In genomic region chr3:58122456-58123359, GRCm38 (mm10) we compare ENCODE assay signal across 8 mouse cellular contexts.
A peak's percentile ranks its signal among the peaks of the same experiment; 100 is the strongest.
DNase-seq lines count a peak whose midpoint lies in the region; ATAC-seq and TF ChIP-seq lines count a peak whose summit lies in the region.

No protein-coding gene starts in this region.

- peaks cover 3% of the 10 kb centered on the region for H3K4me1 ChIP-seq in hindbrain, postnatal 0 days (ENCODE audit: insufficient read depth, low read length)

- H3K9ac ChIP-seq in hindbrain, postnatal 0 days (replicated peaks; ENCODE audit: low read length), result no peak overlapping the region

- H3K27me3 ChIP-seq in hindbrain, postnatal 0 days (ENCODE audit: insufficient read depth, low read length), result no peaks in the 10 kb centered on the region

- ATAC-seq in hindbrain, postnatal 0 days, result peak; percentile 87
- ATAC-seq in megakaryocyte progenitor cell, adult 5-6 weeks (replicated peaks; ENCODE audit: poor library complexity), result peak; percentile 99

- no peak overlapping the region for H3K4me3 ChIP-seq in hindbrain, postnatal 0 days (ENCODE audit: low read length)

- DNase-seq in R1 (ENCODE audit: low read depth, low spot score), result peak; percentile 81
- peak; percentile 79 to 87 for DNase-seq in cerebellum, postnatal 25 days
- DNase-seq in gastrocnemius, adult 8-10 months (ENCODE audit: low spot score in 2 of 2), result peak; percentile 33 to 49
- DNase-seq in hindbrain, postnatal 0 days (ENCODE audit: low spot score), result peak; percentile 94
- DNase-seq in left cerebral cortex, adult 18-20 months (ENCODE audit: low spot score in 2 of 2), result peak; percentile 78 to 82
- peak; percentile 75 for DNase-seq in right cerebral cortex, postnatal 14 days
- peak; percentile 43 to 60 for DNase-seq in urinary bladder, postnatal 36 days (ENCODE audit: low spot score in 2 of 2)

- WGBS in hindbrain, postnatal 0 days, result 44% methylated on average over 19 of the region's 19 CpGs

- H3K36me3 ChIP-seq in hindbrain, postnatal 0 days (ENCODE audit: insufficient read depth, low read length), result no peaks in the 10 kb centered on the region

- TF ChIP-seq CTCF in hindbrain, postnatal 0 days (IDR thresholded peaks at IDR 0.05; ENCODE audit: low read depth), result peak; percentile 98

- no peaks in the 10 kb centered on the region for H3K9me3 ChIP-seq in hindbrain, postnatal 0 days (ENCODE audit: low read length)

- H3K27ac ChIP-seq in hindbrain, postnatal 0 days, result no peak overlapping the region

- peak overlapping the region; percentile 25; the same call in 1 of the 2 replicates for H3K4me2 ChIP-seq in hindbrain, postnatal 0 days (ENCODE audit: low read depth, low read length)

Comparison
In these comparisons a context has a peak if more than half of its experiments do, and no peak if none do; other contexts are left out.
1. DNase-seq: peak in every context shown above with its lines; median percentile 94 in hindbrain, postnatal 0 days; 83 in cerebellum, postnatal 25 days; 81 in R1; 80 in left cerebral cortex, adult 18-20 months; 75 in right cerebral cortex, postnatal 14 days; 52 in urinary bladder, postnatal 36 days; 41 in gastrocnemius, adult 8-10 months.